Mouse (Mus musculus): Measurements from ENCODE around the gene 5730480H06Rik.

5730480H06Rik gene

GRCm38 (mm10) chr5:48430459-48430858 is 102.7 kb downstream of the 5730480H06Rik start:
- DNase-seq: peak; percentile 32 to 68

GRCm38 (mm10) chr5:48448888-48449287 is 121.1 kb downstream of the 5730480H06Rik start:
- DNase-seq: no peak

GRCm38 (mm10) chr5:48460221-48460620 is 132.5 kb downstream of the 5730480H06Rik start:
- no peak for DNase-seq

All from cerebellum, postnatal 25 days (tissue).